Mouse (Mus musculus) frontal cortex, adult 2 months (tissue): ENCODE results near the gene Hlf. TPM values are rescaled to one million over a fixed set of nuclear protein-coding genes. Genes with fewer than 3 reads are reported as not detected.

Experiments used
- DNase-seq, 2 experiments: peaks; one replicate each; pipeline ENCODE4 v3.0.0; 2022; ENCODE audit warnings: low spot score in 1 of 2; ENCODE audit errors: extremely low spot score in 1 of 2
- polyA plus RNA-seq: library from polyadenylated mRNA; depleted of rRNA; stranded (reverse); fragments of >200 nt; gene quantifications from 2 replicates; pipeline ENCODE4 v1.2.3, GENCODE M21; 2012; rRNA removed

The Hlf gene
- polyA plus RNA-seq, result 76.4 and 93.9 TPM in 2 replicates

DNA sequence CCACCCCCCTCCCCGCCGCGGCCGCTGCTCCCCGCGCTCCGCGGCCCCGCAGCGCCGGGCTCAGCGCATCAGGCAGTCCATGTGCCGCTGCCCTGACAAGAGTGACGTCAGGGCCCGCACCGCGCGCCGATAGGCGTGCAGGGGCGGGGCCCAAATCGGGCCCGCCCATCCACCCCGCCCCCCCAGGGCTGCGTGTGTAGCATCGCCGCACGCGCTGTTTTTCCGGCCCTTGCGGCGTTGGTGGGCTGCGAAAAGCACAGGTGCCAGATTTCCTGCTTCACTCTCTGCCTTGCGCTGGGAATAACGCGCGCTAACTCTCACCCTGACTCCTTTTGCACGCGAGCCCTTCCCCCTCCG is at the start of gene Hlf:
Gene Hlf (minus strand): TSS at position 79 of the 357 bp plus-strand sequence.
- peak; percentile 86 to 95 for DNase-seq

DNA sequence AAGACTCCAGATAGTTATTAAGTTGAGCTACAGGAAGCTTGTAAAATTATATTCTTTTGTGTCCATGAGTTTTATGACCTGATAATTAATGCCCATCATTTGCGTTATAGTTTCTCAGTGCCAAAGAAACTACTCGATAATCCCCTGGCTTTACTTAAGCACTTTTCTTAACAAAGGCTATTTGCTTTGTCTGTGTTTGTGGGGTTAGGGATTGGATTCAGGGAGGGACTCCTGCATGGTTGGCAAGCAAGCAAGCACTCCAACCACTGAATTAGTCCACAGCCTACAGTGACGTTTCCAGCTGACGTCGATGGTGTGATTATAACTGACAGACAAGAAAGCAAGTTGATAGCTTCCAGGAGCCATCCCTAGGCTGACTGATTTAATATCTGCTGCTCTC is 48.1 kb upstream of the Hlf start:
- no peak for DNase-seq

- DNase-seq, result no peak
Measured at GRCm38 (mm10) chr11:90425207-90425525, 34.5 kb upstream of the Hlf start.

- no peak for DNase-seq
Measured at GRCm38 (mm10) chr11:90424334-90425206, 33.9 kb upstream of the Hlf start.

GRCm38 (mm10) chr11:90423896-90424295 is 33.2 kb upstream of the Hlf start:
- DNase-seq, result no peak

DNA sequence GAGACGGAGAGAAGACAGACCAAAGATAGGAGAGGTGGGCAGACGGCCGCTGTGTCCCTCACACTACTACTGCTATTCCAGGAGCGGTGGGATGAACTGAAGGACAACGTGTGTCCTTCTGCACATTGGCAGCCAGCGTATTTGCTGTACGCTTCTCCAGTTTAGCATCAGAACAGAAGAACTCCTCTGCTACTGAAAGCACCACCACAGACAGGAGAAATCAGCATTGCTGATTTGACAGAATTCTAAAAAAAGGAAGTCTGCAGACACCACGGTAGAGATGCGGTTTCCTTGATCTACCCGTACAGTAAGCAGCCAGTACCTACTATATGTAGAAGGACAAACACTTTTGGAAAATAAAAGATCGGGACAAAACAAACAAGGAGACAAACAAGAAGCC is 29.0 kb upstream of the Hlf start:
- DNase-seq, result peak; percentile 9 to 19

DNA sequence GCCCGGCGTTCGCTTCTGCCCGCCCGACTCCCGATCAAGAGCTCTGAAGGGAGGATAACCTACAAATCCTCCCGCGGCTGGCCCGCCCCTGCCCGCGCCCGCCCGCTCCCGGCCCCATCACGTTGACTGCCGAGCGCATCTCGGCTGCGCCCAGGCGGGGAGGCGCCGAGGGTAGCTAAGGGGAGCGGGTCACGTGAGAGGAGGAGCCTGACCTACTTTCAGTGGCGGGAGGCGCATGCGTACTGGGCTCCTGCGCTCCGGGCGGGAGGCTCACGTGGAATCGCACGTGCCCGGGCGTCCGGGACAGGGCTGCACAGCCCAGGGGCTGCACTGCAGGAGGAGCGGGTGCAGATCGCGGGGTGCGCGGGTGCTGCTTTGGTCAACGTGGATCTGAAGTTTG is 27.2 kb upstream of the Hlf start:
- peak; percentile 96 to 99 for DNase-seq

- DNase-seq, result peak; percentile 8 to 31
Measured at GRCm38 (mm10) chr11:90417011-90417410, 26.3 kb upstream of the Hlf start.

GRCm38 (mm10) chr11:90398850-90399249 is 8.2 kb upstream of the Hlf start:
- DNase-seq, result no peak

DNA sequence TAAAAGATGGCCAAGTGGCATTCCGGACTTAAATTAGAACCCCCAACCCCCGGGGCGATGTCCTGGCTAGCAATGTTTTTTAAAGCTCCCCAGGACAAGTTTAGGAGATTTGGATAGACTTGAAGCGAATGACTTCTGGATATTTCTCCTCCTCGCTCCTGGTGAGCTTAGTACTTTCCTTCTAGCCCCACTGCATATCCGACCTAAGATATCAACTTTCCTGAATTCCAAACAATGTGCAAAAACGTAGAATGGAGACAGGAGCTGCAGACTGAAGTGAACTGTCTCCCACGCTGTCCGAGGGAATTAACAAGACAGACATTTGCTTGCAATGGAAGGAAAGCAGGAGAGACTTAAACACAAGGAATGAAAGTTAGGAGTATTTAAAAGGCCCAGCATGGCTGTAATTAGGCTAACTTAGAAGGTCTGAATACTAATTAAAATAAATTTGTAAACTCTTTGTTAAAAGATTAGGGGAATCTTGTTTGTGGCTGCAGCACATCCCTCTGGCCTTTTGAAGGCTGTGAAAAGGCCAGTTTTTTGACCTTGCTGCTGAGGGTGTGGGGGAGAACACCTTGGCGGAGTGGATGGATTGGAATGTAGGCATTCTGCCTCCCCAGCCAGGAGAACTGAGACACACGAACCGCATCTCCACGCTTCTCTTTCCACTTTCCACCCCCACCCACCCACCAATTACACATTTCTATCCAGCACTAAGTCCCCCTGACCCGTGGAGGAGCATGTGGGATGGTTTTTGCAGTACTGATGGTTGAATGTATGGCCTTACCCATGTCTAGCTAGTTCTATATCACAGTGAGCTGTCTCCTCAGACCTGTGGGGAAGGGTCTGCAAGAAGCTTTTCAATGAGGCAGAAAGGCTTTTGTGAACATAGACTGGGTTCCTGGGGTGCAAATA is 833 bp upstream of the Hlf start:
- DNase-seq, result no peak

DNA sequence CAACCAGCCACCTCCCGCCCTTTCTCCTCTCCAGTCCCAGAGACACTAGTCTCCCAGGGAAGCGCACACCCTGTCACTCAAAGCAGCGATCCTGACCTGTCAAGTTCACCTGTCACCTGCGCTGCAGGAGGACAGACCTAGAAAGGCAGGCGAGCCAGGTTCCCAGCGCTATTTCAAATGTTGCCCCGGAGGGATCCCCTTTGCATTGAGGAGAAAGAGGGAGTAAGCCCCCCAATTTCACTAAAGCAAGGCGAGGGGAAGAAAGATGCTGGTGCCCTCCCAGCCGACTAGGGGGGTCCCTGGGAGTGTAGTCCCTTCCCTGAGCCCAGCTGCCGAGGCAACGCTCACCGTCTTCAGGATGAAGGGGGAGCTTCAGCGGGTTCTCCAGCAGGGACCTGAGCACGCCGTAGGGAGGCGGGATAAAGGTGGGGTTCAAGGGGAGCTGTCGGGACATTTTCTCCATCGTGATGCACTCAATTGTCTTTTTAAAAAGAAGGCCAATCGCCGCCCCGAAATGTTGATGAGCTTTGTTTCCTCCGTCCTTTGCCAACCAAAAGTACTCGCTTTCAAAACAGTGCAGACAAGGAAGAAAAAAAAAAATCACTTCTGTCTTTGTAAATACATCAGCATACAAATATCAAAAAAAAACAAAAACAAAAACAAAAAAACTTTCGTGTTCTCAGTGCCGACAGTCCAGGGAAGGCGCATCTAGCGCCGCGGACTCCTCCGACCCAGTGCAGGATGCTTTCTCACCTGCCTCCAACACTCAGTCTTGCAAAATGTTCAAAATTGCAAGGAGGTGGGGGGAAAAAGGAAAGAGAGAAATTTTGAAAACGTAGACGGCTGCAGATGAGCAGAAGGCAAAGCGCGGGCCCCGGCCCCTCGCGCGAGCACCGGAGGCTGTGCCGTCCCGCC is 536 bp downstream of the Hlf start:
- no peak for DNase-seq

DNA sequence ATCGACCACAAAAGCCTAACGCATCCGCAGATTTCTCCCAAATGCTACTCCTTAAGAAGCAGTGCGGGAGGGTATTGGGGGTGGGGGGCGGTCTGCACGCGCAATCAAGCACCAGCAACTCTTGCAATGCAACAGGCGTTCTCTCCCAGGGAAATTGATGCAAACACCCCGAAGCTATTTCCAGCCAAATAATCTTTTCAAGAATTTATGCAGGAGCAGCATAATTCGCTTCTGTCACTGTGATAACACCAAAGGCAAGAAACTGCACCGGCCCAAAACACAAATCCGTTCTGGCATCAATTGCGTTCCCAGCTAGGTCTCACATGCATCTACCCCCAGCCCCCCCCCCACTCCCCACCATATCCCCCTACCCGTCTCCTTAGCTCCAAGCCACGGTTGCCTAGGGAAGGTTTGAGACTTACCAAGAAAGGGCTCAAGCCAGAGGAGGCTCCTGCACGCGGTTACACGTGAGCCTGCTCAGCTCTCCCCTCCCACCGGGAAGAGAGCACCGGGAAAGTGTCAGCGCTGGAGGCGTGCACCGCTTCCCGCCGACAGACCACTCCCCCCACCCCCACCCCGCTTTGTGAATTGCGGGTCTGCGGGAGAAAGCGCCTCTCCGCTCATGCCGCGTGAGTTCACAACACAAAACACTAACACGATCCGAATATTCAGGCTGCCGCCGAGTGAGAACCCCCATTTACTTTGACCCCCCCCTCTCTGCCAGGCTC is 1.4 kb downstream of the Hlf start:
- peak in 1 of 2 experiments; percentile 64 for DNase-seq

GRCm38 (mm10) chr11:90387501-90388440 is 2.9 kb downstream of the Hlf start:
- no peak for DNase-seq

GRCm38 (mm10) chr11:90382005-90382611 is 8.6 kb downstream of the Hlf start:
- DNase-seq, result peak; percentile 66 to 74

DNA sequence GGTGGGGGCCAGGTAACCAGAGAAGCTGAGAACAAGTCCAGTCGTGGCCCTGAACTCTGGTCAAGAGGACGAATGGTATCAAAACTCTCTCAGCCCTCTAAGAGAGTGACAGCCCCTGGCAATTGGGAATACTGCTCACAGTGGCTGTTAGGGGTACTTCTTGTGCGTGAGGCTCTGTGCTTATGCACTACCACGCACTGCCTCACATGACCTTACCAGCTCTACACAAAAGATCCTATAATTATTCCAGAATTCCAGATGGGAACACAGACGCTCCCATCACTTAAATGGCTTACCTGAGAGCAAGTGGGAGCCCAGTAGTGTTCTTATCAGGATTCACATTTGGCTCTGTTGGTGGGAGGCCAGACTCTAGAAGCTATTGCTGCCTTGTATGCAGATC is 9.6 kb downstream of the Hlf start:
- DNase-seq, result no peak

DNA sequence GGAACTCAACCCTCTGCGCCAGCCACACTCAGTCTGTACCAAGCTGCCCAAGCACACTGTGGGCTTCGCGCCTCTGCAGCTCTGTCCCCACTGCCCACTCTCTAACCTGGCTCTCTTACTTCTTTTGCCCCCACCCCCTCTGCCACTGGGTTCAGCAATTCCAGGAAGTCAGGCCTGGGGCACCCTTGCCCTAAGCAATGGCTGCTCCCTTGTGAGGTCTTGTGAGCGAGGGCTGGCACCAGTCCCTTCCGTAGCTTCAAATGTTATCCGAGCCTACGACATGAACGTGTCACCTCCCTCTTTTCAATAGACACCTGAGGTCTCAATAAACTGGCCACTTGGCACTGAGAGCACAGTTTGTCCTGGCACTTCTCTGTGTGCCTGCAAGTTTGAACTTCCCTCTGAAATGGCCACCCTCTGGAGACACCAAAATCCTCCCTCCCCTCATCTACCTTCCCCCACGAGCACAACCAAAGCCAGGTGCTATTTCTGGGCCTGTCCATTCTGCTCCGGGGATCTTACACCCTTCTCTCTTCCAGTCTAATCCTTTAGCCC is 10.5 kb downstream of the Hlf start:
- DNase-seq, result no peak

GRCm38 (mm10) chr11:90378008-90378407 is 12.7 kb downstream of the Hlf start:
- DNase-seq, result no peak

GRCm38 (mm10) chr11:90376436-90376835 is 14.3 kb downstream of the Hlf start:
- DNase-seq, result no peak
